Mouse (Mus musculus) heart, postnatal 0 days (tissue): ENCODE results near the gene Sema6c.

Experiments
- CTCF ChIP-seq: IDR thresholded peaks from 2 replicates; pipeline ENCODE4 v1.5.1; 2016; ENCODE audit warnings: antibody characterized with exemption, control low read depth, low read depth
- EP300 ChIP-seq: IDR thresholded peaks from 2 replicates; pipeline ENCODE4 v1.6.1; 2016; ENCODE audit warnings: antibody characterized with exemption, low read depth

DNA sequence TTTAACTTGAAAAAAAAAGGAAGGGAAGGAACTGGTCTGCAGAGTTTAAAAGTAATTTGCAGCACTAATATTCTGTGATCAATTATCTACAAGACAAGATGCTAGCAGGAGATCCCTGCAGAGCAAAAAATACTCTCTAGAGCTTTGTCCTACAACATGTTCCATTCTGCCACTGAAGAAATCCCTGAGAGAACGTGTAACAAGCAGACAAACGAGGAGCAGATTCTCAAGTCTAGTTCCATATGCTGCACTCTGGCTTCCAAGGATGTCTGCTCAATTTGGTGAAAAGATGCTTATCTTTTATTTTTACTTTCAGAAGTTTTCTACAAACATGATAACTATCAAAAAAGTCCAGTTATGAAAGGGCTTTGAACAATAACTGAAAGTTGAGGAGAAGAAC, 40.3 kb downstream of the Sema6c start:
- TF ChIP-seq CTCF = no peak
- no peak for TF ChIP-seq EP300
